Mouse (Mus musculus) left cerebral cortex, postnatal 36 days (tissue): Measurements from ENCODE around the gene Fgfr2. TPM values are rescaled to one million over a fixed set of nuclear protein-coding genes. Genes with fewer than 3 reads are reported as not detected.

Source experiments
- DNase-seq, 2 experiments: peaks; one replicate each; pipeline ENCODE4 v3.0.0; 2021 to 2022; ENCODE audit warnings: low spot score in 2 of 2, mixed read lengths in 1 of 2
- intact Hi-C: fragments of 180-260 bp; cut with DNase I; formaldehyde crosslinking; loops from one replicate; pipeline ENCODE4 v1.15.1; 2025
- total RNA-seq, 2 experiments: library from RNA; stranded (reverse); gene quantifications; 2 replicates each; pipeline ENCODE4 v1.2.3; 2021

Fgfr2 gene
- total RNA-seq, 2 experiments from 2014 or later = 41.6 to 46.6 TPM

GRCm38 (mm10) chr7:130270807-130271206 is 2852.3 kb downstream of the Fgfr2 start:
- intact Hi-C loops = loop anchor here (5.0 kb wide), 1 partner anchor 206 kb away; no protein-coding TSS in a partner anchor
- DNase-seq = no peak

- intact Hi-C loops = loop anchor here (5.0 kb wide), 2 partner anchors 62 to 113 kb away; no protein-coding TSS in a partner anchor
- DNase-seq = no peak
Measured at GRCm38 (mm10) chr7:130269124-130269867, 2853.9 kb downstream of the Fgfr2 start.

GRCm38 (mm10) chr7:130267099-130267498 is 2856.1 kb downstream of the Fgfr2 start:
- intact Hi-C loops = loop anchor here (5.0 kb wide), 2 partner anchors 60 to 115 kb away; no protein-coding TSS in a partner anchor
- no peak for DNase-seq

- intact Hi-C loops = loop anchor here (5.0 kb wide), 2 partner anchors 59 to 116 kb away; no protein-coding TSS in a partner anchor
- peak; percentile 33 to 46 for DNase-seq
Measured at GRCm38 (mm10) chr7:130266166-130266490, 2857.0 kb downstream of the Fgfr2 start.

- DNase-seq = peak; percentile 63 to 68
- intact Hi-C loops = loop anchor here (5.0 kb wide), 2 partner anchors 58 to 117 kb away; no protein-coding TSS in a partner anchor
Measured at GRCm38 (mm10) chr7:130265319-130266165, 2857.6 kb downstream of the Fgfr2 start.

GRCm38 (mm10) chr7:130264616-130265318 is 2858.4 kb downstream of the Fgfr2 start:
- DNase-seq = no peak
- intact Hi-C loops = loop anchor here (5.0 kb wide), 3 partner anchors 47 to 118 kb away; no protein-coding TSS in a partner anchor

- intact Hi-C loops = loop anchor here (5.0 kb wide), 1 partner anchor 47 kb away; no protein-coding TSS in a partner anchor
- no peak for DNase-seq
Measured at GRCm38 (mm10) chr7:130263799-130264351, 2859.3 kb downstream of the Fgfr2 start.

GRCm38 (mm10) chr7:130263233-130263594 is 2859.9 kb downstream of the Fgfr2 start:
- intact Hi-C loops = loop anchor here (5.0 kb wide), 1 partner anchor 46 kb away; no protein-coding TSS in a partner anchor

GRCm38 (mm10) chr7:130262528-130263232 is 2860.5 kb downstream of the Fgfr2 start:
- intact Hi-C loops = loop anchor here (5.0 kb wide), 1 partner anchor 45 kb away; no protein-coding TSS in a partner anchor
- no peak for DNase-seq

More at GRCm38 (mm10) chr7:130263233-130263594, 2859.9 kb downstream of the Fgfr2 start:
- no peak for DNase-seq

GRCm38 (mm10) chr7:130261684-130262527 is 2861.2 kb downstream of the Fgfr2 start:
- DNase-seq = no peak
- intact Hi-C loops = loop anchor here (5.0 kb wide), 1 partner anchor 45 kb away; no protein-coding TSS in a partner anchor

GRCm38 (mm10) chr7:130260905-130261683 is 2862.1 kb downstream of the Fgfr2 start:
- no peak for DNase-seq
- intact Hi-C loops = loop anchor here (5.0 kb wide), 1 partner anchor 44 kb away; no protein-coding TSS in a partner anchor

- no peak for DNase-seq
- intact Hi-C loops = loop anchor here (5.0 kb wide), 1 partner anchor 43 kb away; no protein-coding TSS in a partner anchor
Measured at GRCm38 (mm10) chr7:130260060-130260459, 2863.1 kb downstream of the Fgfr2 start.

- no peak for DNase-seq
- intact Hi-C loops = no loop called here
Measured at GRCm38 (mm10) chr7:130258704-130259295, 2864.3 kb downstream of the Fgfr2 start.

- intact Hi-C loops = no loop called here
Measured at GRCm38 (mm10) chr7:130257991-130258703, 2865.0 kb downstream of the Fgfr2 start.

GRCm38 (mm10) chr7:130253264-130253663 is 2869.9 kb downstream of the Fgfr2 start:
- intact Hi-C loops = no loop called here
- DNase-seq = no peak

More at GRCm38 (mm10) chr7:130257991-130258703, 2865.0 kb downstream of the Fgfr2 start:
- DNase-seq = no peak
